Mouse (Mus musculus): ENCODE measurements at regions not wholly inside any gene's neighbourhood (a gene's known extent, or its start where the extent isn't known, plus 50 kb on each side); places are given as distances from the start of the nearest gene placed in this dataset.
"Not testable (repeated sequence)": the region's sequence is repeated elsewhere in the genome, so short reads cannot be mapped to it uniquely, and the experiment has no call there.

DNA sequence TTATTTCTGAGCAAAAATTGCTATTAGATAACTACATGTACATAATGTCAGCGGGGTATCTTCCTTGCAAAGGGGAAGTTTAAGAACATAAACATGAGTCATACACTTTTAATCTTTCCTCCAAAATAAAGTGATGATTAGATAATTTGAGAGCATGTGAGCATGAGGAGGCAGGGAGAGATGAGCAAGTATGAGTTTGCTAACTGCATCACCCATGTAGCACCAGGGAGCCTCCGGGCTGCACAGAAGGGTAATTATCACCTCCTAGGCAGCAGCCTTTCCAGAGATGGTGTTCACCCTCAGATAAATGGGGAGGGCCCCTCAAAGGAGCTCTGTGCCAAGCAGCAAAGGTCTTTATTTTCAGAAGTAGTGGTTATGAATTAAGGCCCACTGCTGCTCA, 568.1 kb upstream of the G6pd2 start:
- ChIA-PET CTCF (no interaction called here), POLR2A (interaction anchor here in 1 of 4 experiments (1.2 kb wide), 1 partner anchor 48 kb away, joined by 3 read pairs; no protein-coding TSS in a partner anchor)

DNA sequence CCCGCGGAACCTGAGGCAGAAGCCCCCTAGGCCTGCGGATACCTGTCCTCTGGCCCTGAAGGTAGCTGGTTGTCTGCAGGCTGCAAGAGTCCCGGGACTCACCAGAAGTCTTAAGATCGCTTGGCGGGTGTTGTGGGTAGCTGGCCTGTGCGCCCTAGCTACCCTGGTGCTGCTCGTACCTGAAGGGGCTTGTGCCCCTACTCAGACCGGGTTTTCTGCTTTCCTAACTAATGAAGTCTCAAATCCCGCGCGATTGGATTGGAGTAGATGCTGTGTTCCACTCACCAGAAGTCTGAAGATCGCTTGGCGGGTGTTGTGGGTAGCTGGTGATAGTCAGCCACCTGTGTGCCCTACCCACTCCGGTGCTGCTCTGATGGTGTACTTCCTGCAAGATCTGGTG, 520.1 kb upstream of the G6pd2 start:
- CTCF ChIA-PET: not testable (repeated sequence)
- POLR2A ChIA-PET: interaction anchor here in 1 of 4 experiments (0.6 to 1.3 kb wide), 3 partner anchors 12 to 47 kb away, joined by 3 read pairs; no protein-coding TSS in a partner anchor

DNA sequence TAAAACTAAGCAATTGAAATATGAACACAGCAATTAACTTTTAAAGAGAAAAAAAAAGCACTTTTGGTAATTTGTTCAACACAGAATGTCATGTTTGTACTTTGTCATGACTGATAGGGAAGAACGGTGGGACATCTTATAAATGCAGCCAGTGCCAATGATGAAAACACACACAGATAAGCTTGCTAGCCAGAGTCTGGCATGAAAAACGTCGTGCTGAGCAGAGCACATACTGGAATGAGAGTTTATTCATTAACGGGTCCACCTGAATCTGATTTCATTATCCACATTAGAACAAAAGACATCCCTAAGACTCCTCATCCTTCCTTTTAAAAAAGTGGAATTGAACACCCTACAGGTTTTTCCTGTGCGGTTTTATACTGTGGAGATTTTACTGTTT, 493.7 kb upstream of the G6pd2 start:
- POLR2A ChIA-PET: interaction anchor here in 1 of 4 experiments (0.8 kb wide), 1 partner anchor 11 kb away, joined by 3 read pairs; no protein-coding TSS in a partner anchor
- CTCF ChIA-PET: no interaction called here

DNA sequence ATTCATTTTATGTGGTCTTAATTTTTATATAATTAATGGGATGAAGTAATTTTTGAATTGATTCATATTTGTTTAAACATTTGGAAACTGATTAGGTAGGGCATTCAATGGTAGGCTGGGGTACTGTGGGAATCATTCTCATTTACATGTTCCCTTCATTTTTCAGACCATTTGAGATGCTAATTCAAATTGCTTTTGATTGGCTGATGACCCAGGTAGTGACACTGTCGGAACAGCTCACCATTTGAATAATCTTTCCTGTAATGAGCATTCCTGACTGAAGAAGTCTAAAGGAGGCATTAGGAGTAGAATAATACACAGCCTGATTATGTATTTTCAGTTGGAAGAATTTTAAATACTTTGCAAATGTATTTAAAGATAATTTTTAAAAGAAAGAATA, 457.2 kb upstream of the G6pd2 start:
- ChIA-PET CTCF (no interaction called here), POLR2A (no interaction called here)

DNA sequence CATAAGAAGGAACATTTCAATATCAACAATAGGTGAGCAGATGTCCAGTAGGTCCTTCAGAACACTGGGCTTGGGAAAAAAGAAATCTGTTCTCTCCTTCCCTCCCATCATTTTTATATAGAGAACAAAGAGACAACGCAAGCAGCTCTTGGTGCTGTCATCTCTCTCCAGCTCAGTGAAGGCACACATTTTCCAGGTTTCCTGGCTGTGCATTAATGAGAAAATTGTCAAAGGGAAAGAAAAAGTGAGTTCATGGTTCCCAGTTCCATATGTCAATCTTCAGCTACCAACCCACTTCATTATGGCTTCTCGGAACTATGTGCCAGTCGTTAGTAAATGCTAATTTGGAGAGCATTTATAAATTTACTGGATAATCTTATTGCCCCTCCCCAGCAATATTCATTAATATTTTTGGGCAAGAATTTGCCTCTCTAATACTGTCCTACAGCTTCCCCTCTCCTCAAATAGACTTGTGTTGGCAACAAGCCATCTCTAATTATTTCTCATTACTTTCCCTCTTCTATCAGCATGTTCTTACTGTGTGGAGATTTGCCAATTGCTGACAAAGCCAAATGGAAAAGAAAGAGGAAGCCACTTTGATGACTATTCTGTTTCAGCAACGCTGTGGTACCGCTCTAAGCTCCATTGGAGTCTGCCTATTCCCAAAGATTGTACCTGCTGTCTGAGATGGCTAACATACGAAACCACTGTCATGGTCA, 453.2 kb upstream of the G6pd2 start:
- CTCF ChIA-PET: no interaction called here
- POLR2A ChIA-PET: no interaction called here

DNA sequence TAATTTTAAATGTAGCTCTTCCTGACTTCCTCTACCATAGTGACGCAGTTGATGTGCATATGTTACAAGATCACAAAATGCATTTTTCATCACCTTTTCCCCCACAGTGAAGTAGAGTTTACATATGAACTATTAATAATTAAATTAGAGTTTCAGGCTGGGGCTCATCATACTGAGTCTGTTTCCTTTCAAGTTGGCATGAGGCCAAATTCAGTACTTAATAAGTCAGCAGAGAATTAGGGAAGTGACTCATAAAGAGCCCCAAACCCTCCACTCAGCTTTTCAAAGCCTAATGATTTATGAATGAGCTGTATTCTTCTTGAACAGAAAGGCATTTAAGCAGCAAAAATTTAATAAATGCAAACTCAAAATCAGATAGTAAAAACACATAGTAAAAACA, 435.7 kb upstream of the G6pd2 start:
- ChIA-PET CTCF (no interaction called here), POLR2A (no interaction called here)

DNA sequence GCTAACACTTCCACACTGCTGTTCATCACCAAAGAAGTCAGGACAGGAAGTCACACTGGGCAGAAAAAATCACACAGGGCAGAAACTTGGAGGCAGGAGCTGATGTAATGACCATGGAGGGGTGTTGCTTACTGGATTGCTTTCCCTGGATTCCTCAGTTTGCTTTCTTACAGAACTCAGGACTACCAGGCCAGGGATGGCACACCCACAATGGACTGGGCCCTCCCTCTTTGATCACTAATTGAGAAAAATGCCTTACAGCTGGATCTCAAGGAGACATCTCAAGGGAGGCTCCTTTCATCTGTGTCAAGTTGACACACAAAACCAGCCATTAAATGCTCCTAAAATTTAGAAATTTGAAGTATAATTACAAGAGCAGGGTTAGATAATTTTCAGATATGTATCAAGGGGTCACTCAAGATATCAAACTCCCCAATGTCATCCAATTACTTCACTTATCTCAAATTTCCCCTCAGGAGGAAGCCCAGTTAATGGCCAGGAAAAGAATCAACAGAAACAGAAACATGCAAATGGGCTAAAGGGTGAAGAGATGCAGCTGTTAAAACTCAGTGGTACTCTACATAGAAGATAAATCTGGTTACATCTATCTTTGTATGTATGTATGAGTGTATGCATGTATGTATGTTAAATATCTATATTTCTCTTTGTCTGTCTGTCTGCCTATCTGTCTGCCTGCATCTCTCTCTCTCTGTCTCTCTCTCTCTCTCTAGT, 413.5 kb upstream of the G6pd2 start:
- POLR2A ChIA-PET: interaction anchor here in 2 of 4 experiments (0.6 to 0.7 kb wide), 3 partner anchors 10 to 292 kb away, joined by 3 to 4 read pairs (median 3); no protein-coding TSS in a partner anchor
- CTCF ChIA-PET: no interaction called here
